Mouse (Mus musculus) heart, embryonic 10.5 days (tissue): ENCODE results near the gene Cntnap5c. TPM values are rescaled to one million over a fixed set of nuclear protein-coding genes. Genes with fewer than 3 reads are reported as not detected.

ENCODE experiments used
- polyA plus RNA-seq: library from polyadenylated mRNA; unstranded; fragments of >200 nt; fragmentation: Nextera tagmentation; extraction: Ambion mirVana; gene quantifications from 2 replicates; pipeline ENCODE4 v1.2.1, GENCODE M21; 2016

Cntnap5c gene
- polyA plus RNA-seq, 1 experiment from 2014 or later = not detected

Other genes starting within 250 kb of the Cntnap5c start
- not detected in 2 replicates for gene Vmn2r120, start 224.1 kb upstream of the Cntnap5c start, polyA plus RNA-seq
- not detected in 2 replicates for gene Gm21834, start 27.4 kb upstream of the Cntnap5c start, polyA plus RNA-seq